Mouse (Mus musculus) bone marrow macrophage, adult 2 months (primary cell): ENCODE data around the gene Capg.

Source experiments
- CTCF ChIP-seq: IDR thresholded peaks from 2 replicates; pipeline ENCODE4 v1.5.1; 2012; ENCODE audit warnings: low read depth, mild to moderate bottlenecking, low read length, moderate library complexity
- POLR2A ChIP-seq: IDR thresholded peaks from 2 replicates; pipeline ENCODE4 v1.6.1; 2012; ENCODE audit warnings: mild to moderate bottlenecking, low read depth, low read length, borderline replicate concordance

DNA sequence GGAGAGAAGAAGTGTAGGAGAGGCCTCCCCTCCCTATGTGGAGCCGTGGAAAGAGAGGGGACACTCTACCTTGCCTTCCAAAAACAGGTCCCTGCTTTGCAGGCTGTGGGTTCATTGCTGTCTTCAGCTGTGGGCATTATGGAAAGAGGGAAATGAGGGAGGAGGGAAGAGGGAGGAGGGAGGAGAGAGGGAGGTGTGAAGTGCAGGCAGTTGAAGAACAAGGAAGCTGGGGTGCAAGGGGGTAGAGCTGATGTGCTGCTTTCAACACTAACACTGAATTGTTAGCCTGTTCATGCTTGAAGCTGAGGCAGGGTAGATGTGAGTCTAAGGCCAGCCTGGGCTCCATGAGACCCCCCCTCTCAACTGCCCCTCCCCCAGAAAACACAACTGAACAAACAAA, 25.3 kb upstream of the Capg start:
- TF ChIP-seq CTCF, result no peak
- TF ChIP-seq POLR2A, result no peak
